Mouse (Mus musculus): ENCODE measurements around the gene Olfr1269.

The Olfr1269 gene

GRCm38 (mm10) chr2:90121312-90121711 is at the start of gene Olfr1269:
Gene Olfr1269 (minus strand): TSS chr2:90121412.
- DNase-seq (ENCODE audit: low read depth), result no peak

- no peak for DNase-seq (ENCODE audit: low read depth)
These were observed 32.7 kb upstream of the Olfr1269 start for GRCm38 (mm10) chr2:90153916-90154315.

GRCm38 (mm10) chr2:90152991-90153390 is 31.8 kb upstream of the Olfr1269 start, which contains the start of gene Olfr1270:
Gene Olfr1270 (minus strand): TSS chr2:90153091.
- no peak for DNase-seq (ENCODE audit: low read depth)

DNA sequence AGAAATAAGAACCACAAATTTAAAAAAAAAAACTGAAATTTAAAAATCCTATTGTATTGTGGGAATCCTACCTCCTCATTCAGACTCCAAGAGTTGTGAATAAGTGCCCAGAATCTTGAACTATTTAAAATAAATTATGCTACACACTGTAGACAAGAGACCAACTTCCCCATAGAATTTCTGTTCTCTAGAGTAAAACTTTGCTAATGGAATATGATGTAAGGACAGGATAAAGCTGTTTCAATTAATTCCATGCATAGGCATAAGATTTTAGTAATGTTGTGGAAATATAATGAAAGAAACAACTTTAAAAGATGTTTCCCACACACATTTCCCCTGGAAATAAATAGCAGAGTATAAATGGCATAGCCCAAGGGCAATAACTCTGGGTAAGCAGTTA is 21.0 kb upstream of the Olfr1269 start, which contains the start of gene Olfr32:
Gene Olfr32, minus strand, starts transcription at position 101 of the 400 bp plus-strand sequence.
- no peak for DNase-seq (ENCODE audit: low read depth)

DNA sequence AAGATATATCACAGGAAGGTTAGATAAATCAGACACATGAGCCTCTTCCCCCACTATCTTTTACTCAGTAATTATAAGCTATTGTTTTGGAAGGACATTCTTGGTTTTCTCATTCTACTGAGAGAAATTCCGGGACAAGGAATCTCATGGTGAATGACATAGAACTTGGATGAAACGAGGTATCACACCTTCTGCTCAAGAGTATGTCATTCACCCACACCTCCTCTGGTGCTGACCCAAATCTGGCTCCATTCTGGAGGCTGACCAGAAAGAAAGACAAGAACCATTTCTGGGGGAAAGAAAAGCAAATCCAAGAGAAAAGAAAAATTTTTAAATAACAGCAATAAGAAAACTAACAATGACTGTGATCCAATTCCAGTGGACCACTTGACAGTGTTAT is 51.1 kb downstream of the Olfr1269 start:
- DNase-seq (ENCODE audit: low read depth), result no peak
